Mouse (Mus musculus) liver, adult 2 months (tissue): Measurements from ENCODE around the gene Cep97.
"Not testable (repeated sequence)": the region's sequence is repeated elsewhere in the genome, so short reads cannot be mapped to it uniquely, and the experiment has no call there.

Experiments
- CTCF ChIP-seq: fragments of 200-500 bp; IDR thresholded peaks from 2 replicates; pipeline ENCODE4 v1.5.1; 2011; ENCODE audit warnings: low read depth, low read length, control low read depth
- POLR2A ChIP-seq: fragments of 200-500 bp; IDR thresholded peaks from 2 replicates; pipeline ENCODE4 v1.6.1; 2011; ENCODE audit warnings: low read length, control low read depth; ENCODE audit not compliant: insufficient read depth; ENCODE audit errors: extremely low read depth

- not testable (repeated sequence) for TF ChIP-seq CTCF, POLR2A
Observed at GRCm38 (mm10) chr16:55859421-55859820, 75.2 kb downstream of the Cep97 start.
